11 mouse cellular contexts compared by ENCODE assay signal in genomic region chr9:31119882-31120532, GRCm38 (mm10). TPM values are rescaled to one million over a fixed set of nuclear protein-coding genes. Genes with fewer than 3 reads are reported as not detected.
DNase-seq lines count a peak whose midpoint lies in the region; ATAC-seq lines count a peak whose summit lies in the region.
"Had no signal": no experiment of that assay in that cellular context is flagged by ENCODE, and none has a peak within 500 bp of the region (broad histone marks: within the 10 kb centered on the region; RNA-seq: fewer than 3 reads in every experiment).

No protein-coding gene starts in this region.

- H3K27me3 ChIP-seq in heart, embryonic 15.5 days = no peaks in the 10 kb centered on the region

- peaks cover 27% of the 10 kb centered on the region for H3K4me1 ChIP-seq in heart, embryonic 15.5 days (replicated peaks)

- H3K4me2 ChIP-seq in heart, embryonic 15.5 days = peak overlapping the region; percentile 35

- DNase-seq in heart, postnatal 10 days = no peak
- DNase-seq in R1 (ENCODE audit: low read depth, low spot score) = peak; percentile 87
- DNase-seq in kidney, postnatal 4 days = peak; percentile 32 to 49
- peak; percentile 37 to 64 for DNase-seq in lung, postnatal 4 days
- DNase-seq in ovary, postnatal 14 days (ENCODE audit: low spot score) = no peak
- no peak for DNase-seq in right cerebral cortex, postnatal 10 days (ENCODE audit: low spot score in 2 of 2)
- DNase-seq in ovary, adult 18-20 months (ENCODE audit: low spot score) = no peak
- DNase-seq: gastrocnemius, postnatal 36 days; thymus, postnatal 36 days had no signal

- H3K27ac ChIP-seq in heart, embryonic 15.5 days = 0 out of 2 replicates have a peak overlapping the region, but pooled peaks have one; percentile 15

- intact Hi-C loops in heart, postnatal 10 days (cut with DNase I) = no loop called here

- no peaks in the 10 kb centered on the region for H3K9me3 ChIP-seq in heart, embryonic 15.5 days (replicated peaks)

- no peak overlapping the region for H3K4me3 ChIP-seq in heart, embryonic 15.5 days
- H3K4me3 ChIP-seq: erythroblast, embryonic 14.5 days had no signal

- no peak overlapping the region for H3K9ac ChIP-seq in heart, embryonic 15.5 days

- no peaks in the 10 kb centered on the region for H3K36me3 ChIP-seq in heart, embryonic 15.5 days

- WGBS in heart, embryonic 15.5 days = 39% methylated on average over 11 of the region's 11 CpGs

- no peak for ATAC-seq in heart, embryonic 15.5 days (replicated peaks; ENCODE audit: insufficient number of reproducible peaks, insufficient read depth, low FRiP score, low read depth)

RNA-seq across cellular contexts. Expression of gene St14, which starts 11.6 kb away (rescaled TPM):
- polyA plus RNA-seq in heart, embryonic 15.5 days (2015; fragmentation: Nextera tagmentation; extraction: Ambion mirVana) = 2.2 and 6.6 TPM in 2 replicates
- total RNA-seq in heart, postnatal 10 days (2021) = under 1 TPM; 0.42 to 0.93 TPM
- total RNA-seq: gastrocnemius, postnatal 36 days had no signal

Comparison
In these comparisons a context has a peak if more than half of its experiments do, and no peak if none do; other contexts are left out.
1. DNase-seq: peak in R1 (single experiment), kidney, postnatal 4 days (2 of 2) and lung, postnatal 4 days (2 of 2); none in heart, postnatal 10 days (0 of 2), ovary, postnatal 14 days (single experiment), right cerebral cortex, postnatal 10 days (0 of 2) and ovary, adult 18-20 months (single experiment).